Mouse (Mus musculus) 3T3-L1 (cell line): ENCODE data around the gene Copz2.
A peak's percentile ranks its signal among the peaks of the same experiment; 100 is the strongest.

Experiments used
- DNase-seq: peaks from one replicate; pipeline ENCODE4 v3.0.0-alpha.2; 2015; ENCODE audit warnings: low read depth, low spot score

Copz2 gene

GRCm38 (mm10) chr11:96863206-96863995 lies 13.7 kb downstream of the Copz2 start:
- peak; percentile 94 for DNase-seq

DNA sequence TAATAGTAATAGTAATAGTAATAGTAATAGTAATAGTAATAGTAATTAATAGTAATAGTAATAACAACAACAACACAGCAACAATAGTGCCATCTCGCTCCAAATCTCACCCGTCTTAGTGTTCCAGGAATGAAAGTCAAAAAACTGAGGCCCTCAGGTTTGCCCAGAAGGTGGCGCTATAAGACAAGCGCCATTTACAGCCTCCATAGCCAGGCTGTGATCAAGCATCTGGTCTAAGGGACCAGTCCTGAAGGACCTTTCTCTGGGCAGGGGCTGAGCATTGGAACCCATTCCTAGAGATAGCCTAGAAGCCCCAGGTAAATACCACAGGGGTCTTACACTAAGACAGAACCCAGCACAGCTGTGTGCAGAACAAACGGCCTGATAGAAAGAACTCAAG lies 17.5 kb downstream of the Copz2 start:
- DNase-seq = peak; percentile 87

- no peak for DNase-seq
Measured at GRCm38 (mm10) chr11:96872441-96873379, 23.0 kb downstream of the Copz2 start.

DNA sequence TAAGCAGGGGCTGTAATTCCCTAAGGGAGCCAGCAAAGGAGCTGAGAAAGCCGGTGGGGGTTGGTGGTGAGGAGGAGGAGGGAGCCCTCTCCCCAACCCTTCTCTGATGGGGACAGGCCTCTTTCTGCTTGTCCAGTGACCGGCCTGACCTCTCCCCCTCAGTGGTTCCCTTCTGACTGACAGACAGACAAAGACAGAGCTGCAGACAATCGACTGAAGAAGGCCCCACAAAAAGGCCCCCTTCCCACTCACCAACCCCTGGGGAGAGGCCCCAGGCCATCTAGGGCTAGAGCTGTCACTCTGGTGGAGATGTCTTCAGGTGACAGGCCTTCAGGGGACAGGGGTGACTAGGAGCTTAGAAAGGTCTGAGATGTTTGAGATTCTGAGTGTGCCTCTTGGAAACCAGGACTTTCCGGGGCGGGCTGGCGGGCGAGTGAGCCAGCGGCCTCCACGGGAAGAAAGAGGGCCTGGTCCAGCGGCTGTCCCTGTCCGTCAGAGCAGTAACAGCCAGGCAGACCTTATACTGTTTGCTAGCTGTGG lies 24.0 kb downstream of the Copz2 start:
- DNase-seq = no peak

GRCm38 (mm10) chr11:96875270-96875669 lies 25.6 kb downstream of the Copz2 start:
- no peak for DNase-seq

DNA sequence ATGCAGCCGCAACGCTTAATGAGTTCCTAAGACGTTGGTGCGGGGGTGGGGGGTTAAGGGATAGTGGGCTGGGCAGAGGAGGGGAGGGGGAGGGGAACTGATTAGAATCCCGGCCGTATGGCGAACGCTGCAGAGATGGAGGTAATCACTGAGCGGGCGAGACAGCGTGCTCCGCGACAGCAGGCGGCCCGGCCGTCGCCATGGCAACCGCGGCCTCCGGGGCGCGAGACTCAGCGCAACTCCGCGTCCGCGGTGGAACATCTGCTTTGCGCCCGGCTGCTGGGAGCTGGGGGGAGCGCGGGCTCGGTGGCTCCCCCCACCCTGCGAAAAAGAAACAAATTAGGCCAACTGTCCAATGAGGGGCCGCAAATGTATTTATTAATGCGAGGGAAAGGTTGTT lies 26.1 kb downstream of the Copz2 start:
- no peak for DNase-seq

- DNase-seq = no peak
Measured at GRCm38 (mm10) chr11:96876300-96877040, 26.8 kb downstream of the Copz2 start.

DNA sequence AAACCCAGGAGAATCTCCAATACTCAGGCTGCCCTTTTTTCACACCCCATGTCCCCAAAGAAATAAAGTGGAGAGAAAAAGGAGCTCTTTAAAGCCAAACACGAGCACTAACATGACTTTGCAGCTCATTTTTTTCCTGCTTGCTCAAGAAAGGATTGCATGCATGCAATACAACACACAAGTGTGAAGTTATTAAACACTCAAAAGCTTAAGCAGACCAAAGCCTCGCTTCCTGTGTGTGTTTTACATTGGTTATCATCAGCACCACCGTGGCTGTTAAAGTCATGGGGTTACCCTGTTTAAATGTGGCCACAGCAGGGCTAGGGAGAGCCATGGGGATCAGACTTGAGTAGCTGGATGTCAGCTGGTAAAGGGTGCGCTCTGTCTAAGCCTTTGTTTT lies 27.4 kb downstream of the Copz2 start:
- no peak for DNase-seq

GRCm38 (mm10) chr11:96878715-96879114 lies 29.0 kb downstream of the Copz2 start:
- DNase-seq = no peak

DNA sequence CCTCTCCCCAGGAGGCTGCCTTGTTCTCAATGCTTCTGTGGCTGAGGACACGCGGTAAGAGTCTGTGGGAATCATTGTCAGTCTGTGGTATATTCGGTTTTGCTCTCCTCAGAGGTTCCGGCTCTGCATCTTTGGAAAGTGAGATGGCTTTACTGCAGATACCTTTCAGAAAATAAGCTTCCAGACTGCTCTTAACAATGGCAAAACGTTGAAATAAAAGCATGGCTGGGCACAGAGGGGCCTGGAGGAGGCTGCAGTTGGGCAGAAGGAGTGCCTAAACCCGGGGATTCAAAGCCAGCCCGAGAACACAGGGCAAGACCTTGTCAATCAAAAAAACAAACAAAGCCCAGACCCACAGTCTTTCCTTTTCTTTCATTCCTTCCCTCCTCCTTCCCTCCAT lies 29.7 kb downstream of the Copz2 start:
- no peak for DNase-seq

GRCm38 (mm10) chr11:96880296-96880695 lies 30.6 kb downstream of the Copz2 start:
- DNase-seq = no peak

DNA sequence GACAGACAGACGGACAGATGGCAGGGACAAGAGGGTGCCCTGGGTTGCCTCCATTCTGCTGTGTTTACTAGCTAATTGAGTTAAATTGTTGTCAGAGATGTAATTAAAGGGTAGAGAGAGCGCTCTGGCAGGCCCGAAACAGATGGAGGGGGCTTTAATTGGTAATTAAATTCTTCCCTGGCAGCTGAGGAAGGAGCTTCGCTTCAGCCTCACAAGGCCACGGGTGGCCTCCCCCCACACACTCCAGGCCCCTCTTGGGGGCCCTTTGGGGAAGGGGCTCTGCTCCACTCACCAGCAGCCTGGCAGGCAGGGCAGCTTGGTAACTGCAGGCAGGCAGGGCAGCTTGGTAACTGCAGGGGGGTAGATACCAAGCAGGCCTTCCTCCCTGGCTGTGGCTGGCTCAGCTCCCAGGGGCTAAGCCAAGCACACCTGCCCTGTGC lies 36.3 kb downstream of the Copz2 start:
- no peak for DNase-seq

DNA sequence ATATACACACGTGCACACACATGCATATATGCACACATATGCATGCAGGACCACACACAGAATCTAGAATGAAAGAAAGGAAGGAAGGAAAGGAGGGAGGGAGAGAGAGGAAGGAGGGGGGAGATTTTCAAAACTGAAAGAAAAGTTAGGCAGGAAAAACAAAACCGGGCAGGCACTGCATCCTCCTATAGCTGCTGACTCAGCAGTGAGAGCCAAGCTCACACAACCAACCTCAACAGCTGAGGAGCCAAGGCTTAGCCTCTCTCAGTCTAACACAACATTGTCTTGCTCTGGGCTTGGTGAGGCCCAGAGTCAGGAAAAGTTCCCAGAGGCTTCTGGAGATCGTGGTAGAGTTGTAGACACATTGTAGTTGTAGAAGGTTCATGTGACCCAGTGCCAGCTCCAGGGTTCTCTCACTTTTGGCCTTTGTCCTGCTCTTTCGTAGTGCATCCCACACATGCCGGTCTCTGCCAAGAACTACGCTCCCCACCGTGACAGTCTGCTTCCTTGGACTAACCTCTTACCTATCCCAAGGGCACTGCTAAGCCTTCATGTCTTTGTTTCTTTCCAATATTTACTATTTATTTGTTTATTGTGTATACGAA lies 37.4 kb downstream of the Copz2 start:
- no peak for DNase-seq

DNA sequence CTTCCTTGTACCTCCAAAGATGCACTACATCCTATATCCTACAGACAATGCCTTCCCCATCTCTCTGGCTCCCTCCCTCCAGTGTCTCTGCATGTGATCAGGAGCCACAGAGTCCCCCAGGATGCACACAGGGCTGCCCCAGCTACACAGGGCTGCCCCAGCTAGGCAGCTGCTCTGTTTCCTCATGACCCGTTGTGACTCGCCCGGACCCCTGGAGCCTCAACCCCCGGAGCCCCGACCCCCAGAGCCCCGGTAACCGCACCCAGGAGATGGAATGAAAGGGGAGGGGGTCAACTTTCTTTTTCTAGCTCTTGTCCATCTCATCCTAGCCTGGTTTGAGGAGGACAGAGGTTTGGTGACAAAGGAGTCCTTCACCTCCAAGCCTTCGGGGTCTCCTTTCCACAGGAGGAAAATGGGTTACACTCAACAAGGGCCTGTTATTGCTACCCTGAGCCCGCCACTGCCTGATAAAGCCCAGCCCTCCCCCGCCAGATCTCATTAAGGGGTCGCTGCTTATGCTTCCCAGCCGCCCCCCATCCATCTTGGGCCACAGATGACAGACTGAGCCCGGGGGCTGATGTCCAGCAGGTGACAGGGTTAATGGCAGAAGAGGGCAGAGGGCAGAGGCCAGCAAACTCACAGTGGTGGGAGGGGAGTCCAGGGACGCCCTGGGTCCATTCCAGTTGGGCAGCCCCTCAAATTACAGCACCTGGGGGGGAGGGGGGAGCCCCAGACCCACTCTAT lies 42.3 kb downstream of the Copz2 start:
- DNase-seq = no peak

- no peak for DNase-seq
Measured at GRCm38 (mm10) chr11:96893203-96893842, 43.7 kb downstream of the Copz2 start.

DNA sequence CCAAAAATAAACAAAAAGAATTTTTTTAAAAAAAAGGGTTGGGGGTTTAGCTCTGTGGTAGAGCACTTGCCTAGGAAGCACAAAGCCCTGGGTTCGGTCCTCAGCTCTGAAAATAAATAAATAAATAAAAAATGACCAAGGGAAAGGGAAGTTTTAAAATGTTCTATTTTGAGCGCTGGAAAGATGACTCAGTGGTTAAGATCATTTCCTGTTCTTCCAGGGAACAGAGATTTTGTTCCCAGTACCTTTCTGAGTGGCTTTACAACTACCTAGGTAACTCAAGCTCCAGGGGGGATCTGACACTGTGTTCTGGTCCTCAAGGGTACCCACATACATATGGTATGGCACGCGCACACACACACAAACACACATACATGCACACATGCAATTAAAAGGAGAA lies 46.2 kb downstream of the Copz2 start:
- DNase-seq = peak; percentile 57

DNA sequence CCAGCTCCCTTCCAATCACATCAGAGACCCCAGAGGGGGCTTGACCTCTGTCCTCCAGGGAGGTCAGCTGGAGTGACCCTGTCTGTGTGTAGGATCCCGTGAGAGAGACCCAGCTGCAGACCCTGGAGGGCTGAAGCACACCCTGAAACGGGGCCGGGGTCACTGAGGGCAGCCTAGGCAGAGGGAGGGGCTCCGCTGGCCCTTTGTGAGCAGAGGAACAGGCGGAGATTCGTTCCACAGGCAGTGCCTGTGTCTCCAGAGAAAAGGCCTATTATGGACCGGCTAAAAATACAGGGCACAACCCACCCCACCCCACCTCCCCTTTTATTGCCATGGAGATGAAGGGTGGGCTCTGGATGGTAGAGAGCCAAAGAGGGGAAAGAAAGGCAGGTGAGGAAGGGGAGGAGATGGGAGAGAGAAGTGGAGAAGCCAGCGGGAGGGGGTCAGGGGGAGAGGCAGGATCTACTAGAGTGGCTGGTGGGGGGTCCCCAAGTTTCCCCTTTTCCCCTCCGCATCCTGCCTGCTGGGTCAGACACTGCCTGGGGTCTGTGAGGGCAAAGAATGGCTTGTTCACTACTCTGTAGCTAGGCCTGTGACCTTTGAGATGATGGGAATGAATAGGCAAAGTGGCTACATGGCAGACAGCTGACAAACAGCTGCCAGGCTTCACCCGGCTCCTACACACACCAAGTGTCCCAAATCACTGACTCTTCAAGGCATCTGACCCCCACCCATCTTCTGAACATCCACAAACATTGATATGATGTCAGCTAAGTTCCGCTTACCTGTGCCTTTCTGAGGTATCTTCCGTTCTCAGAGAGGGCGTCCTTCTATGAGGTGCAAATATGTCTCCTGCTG lies 50.0 kb downstream of the Copz2 start:
- no peak for DNase-seq

DNA sequence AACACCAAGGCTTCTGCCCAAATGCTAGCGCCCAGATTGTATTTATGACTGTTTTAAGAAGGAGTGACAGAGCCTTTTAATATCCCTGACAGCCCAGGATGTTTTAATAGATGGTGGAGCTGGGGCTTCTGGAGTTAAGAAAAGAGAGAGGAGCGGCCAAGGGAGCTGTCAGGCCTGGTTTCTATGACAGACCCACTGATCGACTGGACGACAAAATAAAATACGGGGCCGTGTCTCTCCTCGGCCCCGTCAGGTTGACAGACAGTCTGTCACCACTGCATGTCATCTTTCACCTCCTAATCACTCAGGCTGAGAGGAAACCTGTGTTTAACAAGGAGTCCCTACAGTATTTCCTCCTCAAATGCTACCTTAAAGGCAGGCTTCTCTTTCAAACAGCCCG lies 51.7 kb downstream of the Copz2 start:
- DNase-seq = no peak
